ENCODE assay signal across 12 mouse cellular contexts in the genomic region with DNA sequence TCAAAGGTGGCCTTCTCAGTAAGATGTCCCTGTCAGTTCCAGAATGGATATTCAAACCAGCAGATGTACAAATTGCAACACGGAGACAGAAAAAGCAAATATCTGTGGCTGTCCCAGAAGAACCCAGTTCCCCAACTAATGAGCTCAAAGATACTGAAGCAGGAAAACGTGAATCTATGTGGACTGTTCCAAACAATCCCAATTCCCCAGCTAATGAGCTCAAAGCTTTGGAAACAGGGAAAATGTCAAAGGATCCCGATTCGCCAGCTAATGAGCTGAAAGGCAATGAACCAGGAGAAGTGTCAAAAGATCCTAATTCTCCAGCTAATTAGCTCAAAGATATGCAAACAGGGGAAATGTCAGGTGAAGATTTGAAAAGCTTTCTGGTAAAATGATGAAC.
"Had no signal": no experiment of that assay in that cellular context is flagged by ENCODE, and none has a peak within 500 bp of the region (broad histone marks: within the 10 kb centered on the region; RNA-seq: fewer than 3 reads in every experiment).

No protein-coding gene starts in this region.

- H3K9ac ChIP-seq: limb, embryonic 12.5 days; liver, embryonic 15.5 days; stomach, embryonic 15.5 days had no signal

- H3K27me3 ChIP-seq: limb, embryonic 12.5 days; liver, embryonic 15.5 days; stomach, embryonic 15.5 days had no signal

- H3K4me1 ChIP-seq: limb, embryonic 12.5 days; liver, embryonic 15.5 days; stomach, embryonic 15.5 days had no signal

- H3K9me3 ChIP-seq: limb, embryonic 12.5 days; liver, embryonic 15.5 days; stomach, embryonic 15.5 days had no signal

- ATAC-seq: lung, postnatal 0 days had no signal

- H3K4me3 ChIP-seq: limb, embryonic 12.5 days; liver, embryonic 15.5 days; stomach, embryonic 15.5 days had no signal

- H3K36me3 ChIP-seq: limb, embryonic 12.5 days; liver, embryonic 15.5 days; stomach, embryonic 15.5 days had no signal

- H3K27ac ChIP-seq: limb, embryonic 12.5 days; liver, embryonic 15.5 days; stomach, embryonic 15.5 days had no signal

- DNase-seq: kidney, adult 8-10 months; kidney, postnatal 25 days; lung, adult 2 months; lung, postnatal 36 days; right cerebral cortex, postnatal 14 days; thymus, adult 2 months; thymus, postnatal 25 days had no signal

- H3K4me2 ChIP-seq: limb, embryonic 12.5 days; liver, embryonic 11.5 days; liver, embryonic 15.5 days; stomach, embryonic 15.5 days had no signal
